Mouse (Mus musculus) c-Kit-negative CD71-positive TER-119-positive erythroid progenitor cells, embryonic 14.5 days (primary cell): Measurements from ENCODE around the gene Hpse2.

Experiments
- DNase-seq: peaks from one replicate; pipeline ENCODE4 v3.0.0-alpha.2; 2013; ENCODE audit warnings: low read depth, low spot score

The Hpse2 gene

DNA sequence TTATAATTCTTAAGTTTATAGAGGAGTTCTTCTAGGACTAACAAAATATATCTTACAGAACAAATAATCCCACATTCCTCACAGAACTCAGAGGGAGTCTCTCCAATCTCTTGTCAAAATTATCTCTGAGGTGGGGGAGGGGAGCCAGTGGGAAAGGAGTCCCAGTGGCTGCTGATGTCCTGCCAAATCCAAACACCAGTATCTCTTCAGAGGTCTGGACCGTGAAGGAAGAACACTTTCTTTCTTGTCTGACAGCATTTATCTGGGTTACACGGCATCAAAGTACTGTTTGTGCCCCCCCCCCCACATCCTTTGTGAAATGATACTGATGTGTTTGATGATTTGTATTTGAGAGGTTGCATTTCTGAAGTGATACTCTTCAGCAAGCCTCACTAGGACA lies 213.3 kb downstream of the Hpse2 start:
- no peak for DNase-seq

DNA sequence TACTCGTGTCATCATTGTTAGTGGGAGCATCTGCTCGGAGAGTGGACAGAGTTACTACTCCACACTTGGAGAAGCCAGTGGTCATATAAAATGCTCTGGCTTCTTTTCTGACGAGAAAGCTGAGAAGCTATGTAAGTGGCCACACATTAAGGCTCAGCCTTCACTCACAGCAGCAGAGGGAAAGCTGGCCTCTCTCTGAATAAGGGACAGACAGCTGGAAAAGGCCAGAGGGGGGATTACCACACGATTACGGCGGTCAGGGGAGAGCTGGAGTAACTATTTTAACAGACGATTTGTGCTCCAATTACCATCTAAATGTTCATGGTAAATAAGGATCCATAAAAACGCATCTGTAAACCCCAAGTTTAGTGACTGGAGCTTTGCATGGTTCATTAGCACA lies 232.1 kb downstream of the Hpse2 start:
- DNase-seq: no peak

DNA sequence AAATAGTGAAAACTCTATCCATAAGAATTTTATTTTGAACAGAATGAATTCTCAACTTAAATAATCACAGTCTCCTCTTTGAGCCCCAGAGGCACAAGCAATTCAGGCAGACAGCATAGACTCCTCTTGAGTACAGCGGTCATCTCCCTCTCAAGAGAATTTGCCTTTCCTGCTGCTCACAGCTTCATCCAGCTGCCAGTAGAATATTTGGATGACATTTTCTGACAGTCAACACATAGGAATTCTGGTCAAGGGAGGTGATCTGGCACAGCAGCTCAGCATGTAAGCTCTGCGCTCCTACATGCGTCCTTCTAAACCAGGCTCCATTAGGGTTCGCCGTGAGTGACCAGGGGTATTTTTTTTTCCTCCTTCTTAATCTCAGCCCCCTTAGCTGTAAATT lies 232.6 kb downstream of the Hpse2 start:
- DNase-seq: no peak

DNA sequence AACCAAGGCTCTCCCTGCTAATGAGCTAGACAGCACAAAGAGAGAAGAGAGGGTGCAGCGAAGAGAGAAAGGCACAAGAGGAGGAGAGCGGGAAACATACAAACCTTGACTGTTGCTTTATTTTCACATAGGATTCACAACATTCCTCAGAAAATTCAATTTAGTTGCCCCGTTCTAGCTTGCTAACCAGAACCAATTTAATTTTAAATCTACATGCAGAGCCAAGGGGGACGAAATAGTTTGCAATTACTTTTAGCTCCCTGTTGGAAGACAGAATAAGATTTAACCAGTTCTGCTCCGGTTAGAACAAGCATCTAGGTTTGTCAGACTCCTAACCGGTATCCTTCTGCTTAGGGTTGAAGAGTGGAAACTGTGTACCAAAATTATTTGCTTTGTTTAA lies 240.3 kb downstream of the Hpse2 start:
- DNase-seq: no peak

DNA sequence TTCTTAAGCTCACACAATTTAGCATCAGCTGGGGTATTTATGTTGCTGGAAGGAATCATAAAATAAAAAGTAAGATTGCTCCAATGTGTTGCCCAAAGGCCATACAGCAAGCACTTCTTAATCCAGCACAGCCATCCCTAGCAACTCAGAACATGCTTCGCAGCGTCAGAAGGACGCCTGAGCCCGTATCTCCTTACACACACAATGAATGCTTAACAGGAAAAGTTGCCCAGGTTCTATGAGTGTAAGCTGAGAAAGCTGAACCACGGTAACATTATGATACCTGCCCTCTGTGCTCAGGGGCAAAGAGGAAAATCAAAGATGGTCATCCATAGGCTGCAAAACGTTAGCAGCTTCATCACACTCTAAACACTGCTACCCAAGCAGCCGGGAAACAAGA lies 241.3 kb downstream of the Hpse2 start:
- no peak for DNase-seq

DNA sequence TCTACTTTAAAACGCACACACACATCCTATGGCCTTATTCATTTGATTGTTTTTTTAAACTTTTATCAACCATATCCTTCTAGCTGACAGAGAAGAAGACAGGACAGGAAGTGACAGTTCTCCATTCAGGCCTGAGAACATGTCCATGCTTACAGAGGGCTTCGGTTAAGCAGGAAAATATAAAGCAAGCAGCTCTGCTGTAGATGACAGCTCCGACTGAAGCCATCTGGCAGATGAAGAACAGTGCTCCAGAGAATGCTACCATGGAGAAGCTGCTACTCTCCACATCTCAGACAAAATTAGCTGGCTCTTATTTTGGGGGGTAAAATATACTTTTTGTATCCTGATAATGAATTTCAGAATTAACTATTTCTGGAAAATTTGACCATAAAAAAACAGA lies 246.5 kb downstream of the Hpse2 start:
- no peak for DNase-seq

DNA sequence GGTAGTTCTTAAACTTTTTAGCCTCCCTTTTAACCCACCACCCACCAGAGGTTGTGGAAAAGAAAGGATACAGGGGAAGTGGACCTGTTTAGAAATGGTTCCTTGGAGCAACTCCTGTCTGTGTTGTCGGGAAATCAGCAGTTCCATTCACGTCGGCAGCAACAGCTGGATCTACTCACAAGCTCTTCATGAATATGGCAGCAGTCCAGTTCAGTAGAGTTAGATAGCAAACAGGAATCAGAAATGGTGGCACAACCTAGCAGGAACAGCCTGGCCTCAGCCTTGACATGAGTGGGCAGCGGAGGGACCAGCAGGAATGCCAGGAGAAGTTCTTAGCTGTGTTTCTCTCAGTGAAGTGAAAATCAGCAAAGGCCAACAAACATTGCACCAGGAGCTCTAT lies 278.4 kb downstream of the Hpse2 start:
- DNase-seq: no peak

DNA sequence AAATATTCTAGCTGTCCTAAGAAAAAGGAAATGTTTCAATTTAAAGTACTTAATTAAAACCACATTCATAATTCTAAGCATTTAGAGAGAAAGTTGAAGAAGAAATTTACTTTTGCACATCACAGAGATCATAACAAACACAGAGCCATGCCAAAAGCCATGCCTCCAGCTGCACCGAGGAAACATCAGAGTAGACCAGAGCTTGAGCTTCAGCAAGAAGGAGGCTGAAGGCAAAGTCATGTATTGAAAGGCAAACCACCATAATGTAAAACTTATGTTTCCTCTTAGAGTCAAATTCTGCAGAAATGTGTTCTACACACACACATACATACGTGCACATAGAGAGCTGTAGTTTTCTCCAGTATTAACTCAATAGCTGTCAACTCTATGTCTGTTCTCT lies 291.2 kb downstream of the Hpse2 start:
- DNase-seq: no peak

DNA sequence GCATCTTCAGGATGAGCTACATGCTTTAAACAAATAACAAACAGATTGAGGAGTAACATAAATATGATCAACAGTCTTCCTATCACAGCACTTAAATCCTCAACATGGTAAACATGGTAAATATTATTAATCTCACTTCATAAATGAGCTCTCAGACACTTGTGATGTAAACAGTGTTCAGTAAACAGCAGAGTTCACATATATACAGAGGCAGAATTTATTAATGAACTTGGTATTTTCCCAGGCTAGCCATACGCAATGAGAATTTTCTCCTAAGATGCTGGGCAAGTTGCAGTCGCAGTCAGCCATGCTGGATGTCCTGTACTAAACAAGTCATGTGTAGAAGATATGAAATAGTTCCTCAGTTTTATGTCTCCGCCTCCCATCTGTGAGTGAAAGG lies 300.9 kb downstream of the Hpse2 start:
- DNase-seq: no peak

DNA sequence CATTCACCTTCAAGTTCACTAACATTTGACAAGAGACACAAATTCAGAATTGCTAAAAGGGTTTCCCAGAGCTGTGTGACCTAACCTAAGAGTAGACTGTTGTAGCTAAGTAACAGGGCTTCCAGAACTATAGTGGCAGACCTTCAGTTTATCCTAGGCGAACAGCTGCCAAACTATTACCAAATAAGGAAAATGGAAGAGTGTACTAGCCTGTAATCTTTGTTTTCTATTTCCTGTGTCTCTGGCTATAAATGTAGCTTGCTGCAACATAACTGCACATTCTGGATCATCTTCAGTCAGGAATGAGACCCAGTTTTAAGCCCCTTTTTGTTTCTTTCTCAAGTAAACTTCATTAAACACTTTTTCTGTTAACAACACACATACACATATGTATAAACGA lies 324.0 kb downstream of the Hpse2 start:
- DNase-seq: no peak

DNA sequence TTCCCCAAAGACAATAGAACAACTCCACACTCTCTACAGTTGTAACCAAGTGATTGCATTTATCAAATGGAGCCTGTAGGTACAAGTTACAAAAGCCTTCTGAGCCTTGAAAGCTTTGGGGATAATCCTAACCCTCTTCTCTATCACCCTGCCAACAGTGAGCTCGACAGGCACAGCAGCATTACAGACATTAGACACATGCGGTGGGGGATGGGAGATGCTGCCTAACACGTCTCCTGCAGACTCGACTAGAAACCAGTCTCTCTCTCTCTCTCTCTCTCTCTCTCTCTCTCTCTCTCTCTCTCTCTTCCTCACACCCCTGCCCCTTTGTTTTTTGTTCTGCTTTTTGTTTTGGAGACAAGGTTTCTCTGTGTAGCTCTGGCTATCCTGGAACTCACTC lies 343.6 kb downstream of the Hpse2 start:
- no peak for DNase-seq

DNA sequence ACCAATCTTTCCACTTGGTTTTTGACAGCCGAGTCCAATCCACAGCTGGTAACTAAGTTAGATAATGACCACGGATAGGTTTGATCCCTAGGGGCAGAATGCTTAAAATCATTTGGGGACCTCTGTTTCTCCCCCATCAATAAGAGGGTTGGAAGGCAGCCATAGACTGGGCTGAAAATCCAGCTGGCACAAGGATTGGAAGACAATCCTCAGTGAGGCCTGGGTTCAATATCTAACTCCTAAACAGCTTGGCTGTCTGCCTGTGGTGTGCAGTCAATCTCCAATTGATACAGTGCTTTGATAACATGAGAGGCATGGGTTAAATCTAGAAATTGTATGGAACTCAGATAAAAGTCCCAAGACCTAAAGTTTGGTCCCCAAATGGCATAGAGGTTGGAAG lies 345.4 kb downstream of the Hpse2 start:
- DNase-seq: no peak

DNA sequence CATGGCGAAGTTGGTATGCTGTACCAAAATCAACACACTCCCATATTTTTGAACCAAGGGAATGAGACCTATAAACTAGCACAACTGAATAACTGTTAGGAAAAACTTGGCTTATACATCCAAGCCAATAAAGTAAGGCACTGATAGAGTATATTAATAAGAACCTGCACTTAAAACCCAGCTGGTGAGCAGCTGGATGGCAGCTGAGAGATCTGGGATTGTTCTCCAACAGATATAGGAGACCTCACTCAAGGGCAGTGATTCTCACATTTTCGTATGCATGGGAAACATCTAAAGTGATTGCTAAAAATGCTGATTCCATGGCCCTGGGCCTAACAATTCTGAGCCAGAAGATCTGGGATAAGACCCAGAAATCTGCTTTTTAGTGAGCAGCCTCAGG lies 345.9 kb downstream of the Hpse2 start:
- DNase-seq: no peak

DNA sequence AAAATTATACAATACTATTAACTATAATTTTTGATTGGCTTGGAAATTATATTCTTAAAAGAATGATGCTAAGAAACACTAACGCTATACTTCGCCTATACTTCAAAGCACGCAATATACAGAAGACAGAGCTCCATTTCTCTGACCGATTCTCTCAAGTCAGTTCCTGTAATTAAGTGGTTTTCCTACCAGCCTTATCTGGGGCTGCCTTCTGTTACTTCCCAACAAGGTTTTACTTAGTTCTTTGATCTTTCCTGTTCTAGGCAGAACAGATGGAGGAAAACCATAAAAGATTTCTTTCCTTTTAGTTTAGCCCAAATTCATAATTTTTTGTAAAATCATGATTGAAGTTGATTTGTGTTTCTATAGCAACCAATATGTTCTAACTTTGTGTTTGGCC lies 351.8 kb downstream of the Hpse2 start:
- no peak for DNase-seq

DNA sequence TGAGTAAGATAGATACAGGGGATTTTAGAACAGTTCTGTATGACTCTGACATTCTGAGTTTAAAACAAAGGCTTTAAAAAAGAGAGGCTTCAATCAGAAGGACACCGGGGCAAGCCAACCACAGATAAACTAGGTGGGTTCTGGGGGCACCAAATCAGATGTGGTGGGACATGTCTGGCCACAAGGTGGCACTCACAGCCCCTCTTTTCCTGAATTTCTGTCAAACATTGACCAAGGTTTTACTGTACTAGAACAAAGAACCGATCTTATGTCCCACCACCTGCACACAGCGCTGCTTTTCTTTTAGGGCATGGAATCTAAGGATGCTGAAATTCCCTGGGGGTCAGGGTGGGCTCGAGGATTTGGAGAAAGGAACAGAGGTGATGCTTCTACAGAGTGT lies 360.9 kb downstream of the Hpse2 start:
- DNase-seq: no peak

DNA sequence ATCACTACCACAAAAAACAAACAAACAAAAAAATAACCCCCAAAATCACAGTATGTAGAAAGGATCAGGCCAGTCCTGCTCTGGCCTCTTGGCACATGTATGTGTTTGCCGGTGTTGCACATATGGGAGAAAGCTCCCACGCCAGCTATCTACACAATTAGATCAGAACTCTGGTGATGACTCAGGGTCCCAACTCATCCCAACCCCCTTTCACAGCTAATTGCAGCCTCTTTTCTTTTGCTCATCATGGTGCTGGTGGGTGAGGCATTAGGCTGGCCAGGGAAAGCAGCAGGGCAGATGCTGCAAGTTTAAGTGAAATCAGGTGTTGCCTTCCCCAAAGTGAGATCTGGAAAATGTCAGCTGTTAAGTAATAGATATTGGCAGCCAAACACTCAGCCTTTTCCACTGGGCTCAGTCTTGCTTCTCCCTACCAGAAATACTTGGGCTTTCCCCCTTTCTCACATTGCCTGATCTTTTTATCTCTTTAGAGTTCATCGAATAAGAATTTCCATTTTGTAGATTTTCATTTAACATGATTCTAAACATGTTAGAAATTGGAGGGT lies 365.5 kb downstream of the Hpse2 start:
- DNase-seq: no peak

DNA sequence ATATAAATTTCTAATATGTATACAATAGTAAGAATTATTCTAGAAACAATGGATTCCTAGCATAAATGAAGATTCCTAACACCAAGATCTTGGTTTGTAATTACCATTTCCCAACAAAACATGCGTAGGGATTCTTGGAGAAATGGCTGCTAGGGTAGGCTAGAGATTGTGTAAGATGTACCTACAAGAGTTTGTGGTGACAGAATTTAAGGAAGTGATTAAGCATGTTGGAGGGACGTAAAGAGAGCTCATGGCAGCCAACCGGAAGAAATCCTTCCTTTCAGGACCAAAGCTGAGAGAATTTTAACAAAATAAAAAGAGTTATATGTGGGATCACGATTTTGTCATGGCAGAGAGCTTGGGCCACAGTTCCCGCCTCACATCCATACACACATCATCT lies 369.4 kb downstream of the Hpse2 start:
- DNase-seq: no peak

DNA sequence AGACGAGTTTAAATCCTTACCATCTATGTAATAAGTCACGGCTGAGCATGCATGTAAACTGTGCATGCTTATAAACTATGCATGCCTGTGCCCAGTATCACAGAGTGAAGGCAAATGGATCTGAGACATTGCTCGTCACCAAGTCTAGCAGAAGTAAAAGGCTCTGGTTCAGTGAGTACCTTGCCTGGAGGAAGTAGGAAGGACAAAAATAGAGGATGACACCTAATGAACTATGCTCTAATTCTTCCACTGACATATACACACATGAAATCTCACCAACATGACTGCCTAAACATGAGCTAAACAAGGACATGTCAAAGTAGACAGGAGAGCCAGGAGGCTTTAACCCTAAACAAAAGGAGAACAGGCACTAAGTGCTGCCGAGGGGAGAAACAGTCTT lies 391.7 kb downstream of the Hpse2 start:
- no peak for DNase-seq

DNA sequence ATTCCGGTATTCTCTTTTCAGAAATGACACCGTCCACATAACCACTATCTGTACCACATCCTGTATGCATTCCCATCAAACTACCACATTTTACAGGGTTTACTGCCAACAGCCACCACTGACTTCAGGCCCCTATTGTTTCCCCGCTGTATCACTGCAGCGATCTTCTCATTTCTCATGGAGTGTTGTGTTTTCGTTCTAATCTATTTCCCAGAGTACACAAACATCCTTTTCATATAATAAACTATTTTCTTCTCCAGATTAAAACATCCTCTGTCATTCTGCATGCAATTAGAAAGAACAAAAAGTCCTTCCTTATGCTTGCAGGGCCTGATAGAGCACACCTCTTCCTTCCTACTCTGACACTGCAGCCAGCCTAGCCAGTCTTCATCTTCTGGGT lies 399.3 kb downstream of the Hpse2 start:
- DNase-seq: no peak

DNA sequence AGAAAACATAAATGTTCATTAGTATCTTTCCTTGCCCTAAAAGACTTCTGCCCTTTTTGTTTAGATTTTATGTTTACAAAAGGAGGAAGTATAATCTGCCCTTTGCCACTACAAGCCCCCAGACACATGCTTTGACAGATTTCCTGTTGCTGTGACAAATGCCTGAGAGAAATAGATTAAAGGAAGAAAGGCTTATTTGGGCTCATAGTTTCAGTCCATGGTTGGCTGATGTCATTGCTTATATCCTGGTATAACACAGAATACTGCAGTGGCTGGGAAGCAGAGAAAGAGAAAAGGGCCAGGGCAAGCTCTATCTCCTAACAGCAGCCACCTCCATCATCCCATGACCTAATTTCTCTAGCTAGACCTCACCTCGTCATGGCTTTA lies 401.8 kb downstream of the Hpse2 start:
- DNase-seq: no peak

DNA sequence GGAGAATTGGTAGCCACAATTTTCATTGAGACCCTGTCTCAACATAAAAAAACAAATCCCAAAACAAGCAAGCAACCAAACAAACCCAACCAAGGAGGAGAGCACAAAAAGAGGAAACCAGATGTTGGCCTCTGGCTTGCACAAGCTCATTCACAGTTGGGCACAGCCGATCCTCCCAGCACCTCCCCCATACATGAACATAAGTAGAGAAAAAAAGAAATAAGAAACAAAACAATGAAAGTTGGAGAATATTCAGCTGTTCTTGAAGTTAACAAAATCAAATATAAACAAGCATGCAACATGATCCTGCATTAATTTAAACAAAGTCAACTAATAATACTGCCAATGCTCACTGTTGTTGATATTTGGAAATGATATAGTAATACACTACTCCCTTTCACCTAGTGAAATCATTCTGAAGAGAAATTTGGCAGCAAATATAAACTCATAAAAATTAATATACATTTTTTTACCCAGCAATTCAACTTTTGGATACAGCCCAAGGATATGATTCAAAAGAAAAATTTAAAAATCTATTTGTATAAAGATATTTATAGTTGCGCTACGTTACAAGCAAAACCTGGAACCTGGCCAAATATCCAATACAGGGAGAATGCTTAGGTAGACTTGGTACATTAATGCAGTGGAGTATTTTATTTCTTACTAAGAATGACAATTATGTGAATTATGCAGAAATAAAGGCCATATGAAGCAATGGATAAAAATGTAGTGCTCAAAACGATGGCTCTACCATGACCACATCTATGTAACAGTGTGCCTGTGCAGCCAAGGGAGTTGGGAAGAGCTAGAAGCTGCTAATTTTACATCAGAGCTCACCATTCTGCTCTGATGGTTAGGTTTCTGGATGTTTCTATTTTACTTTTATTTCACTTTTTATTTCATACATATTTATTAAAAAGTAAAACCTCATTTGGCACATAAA lies 402.5 kb downstream of the Hpse2 start:
- DNase-seq: no peak

DNA sequence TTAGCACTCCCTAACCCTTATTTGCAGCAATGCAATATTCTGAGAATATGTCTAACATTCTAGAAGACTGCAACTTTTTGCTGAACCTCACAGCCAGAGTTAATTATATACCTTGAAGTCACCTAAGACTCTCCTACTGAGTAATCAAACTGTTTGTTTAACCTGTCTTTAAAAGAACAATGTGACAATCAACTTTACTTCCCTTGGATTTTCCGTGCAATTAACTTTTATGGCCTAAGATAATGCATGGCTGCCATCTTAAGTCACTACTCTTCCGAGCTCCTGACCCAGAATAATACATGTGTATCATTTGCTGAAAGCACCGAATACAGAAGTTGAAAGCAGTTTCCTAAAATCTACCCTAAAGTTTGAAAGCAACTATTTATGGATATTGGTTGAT lies 407.6 kb downstream of the Hpse2 start:
- no peak for DNase-seq

DNA sequence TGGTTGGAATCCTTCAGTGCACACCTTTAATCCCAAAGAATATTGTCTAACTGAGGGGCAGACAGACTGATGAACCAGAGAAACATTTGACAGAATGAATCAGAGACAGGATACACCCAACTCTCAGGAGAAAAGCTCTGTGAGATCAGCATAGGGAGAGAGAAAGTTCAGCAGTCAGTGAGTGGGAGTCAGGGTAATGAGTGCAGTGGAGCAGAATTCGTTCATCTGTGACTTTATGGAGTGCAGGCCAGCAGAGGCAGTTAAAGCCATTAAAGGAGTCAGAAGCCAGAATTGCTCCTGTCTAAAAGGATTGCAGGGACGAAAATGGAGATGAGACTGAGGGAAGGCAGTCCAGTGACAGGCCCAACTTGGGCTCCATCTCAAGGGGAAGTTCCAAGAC lies 410.2 kb downstream of the Hpse2 start:
- no peak for DNase-seq

DNA sequence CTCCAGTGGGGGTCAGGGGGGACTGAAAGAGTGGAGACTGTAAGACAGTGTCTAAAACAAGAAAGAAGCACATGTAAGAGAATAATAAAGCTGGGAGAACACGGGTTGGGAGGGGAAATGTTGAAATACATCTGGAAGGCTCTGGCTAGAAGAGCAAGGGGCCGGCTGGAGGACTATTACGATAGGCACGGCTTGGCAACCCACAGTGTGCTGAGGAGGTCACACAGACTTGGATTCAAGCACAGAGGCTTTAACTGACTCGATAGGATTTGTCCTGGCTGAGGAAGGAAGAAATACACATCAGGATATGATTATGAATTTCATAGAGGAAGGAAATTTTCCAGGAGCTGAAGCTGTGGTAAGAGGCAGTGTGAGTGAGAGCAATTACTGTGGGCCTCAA lies 414.4 kb downstream of the Hpse2 start:
- DNase-seq: no peak
